Mouse (Mus musculus): Measurements from ENCODE around the gene Tmsb4x. TPM values are rescaled to one million over a fixed set of nuclear protein-coding genes. Genes with fewer than 3 reads are reported as not detected.

Tmsb4x gene
- polyA plus RNA-seq, 1 experiment = 827 TPM

DNA sequence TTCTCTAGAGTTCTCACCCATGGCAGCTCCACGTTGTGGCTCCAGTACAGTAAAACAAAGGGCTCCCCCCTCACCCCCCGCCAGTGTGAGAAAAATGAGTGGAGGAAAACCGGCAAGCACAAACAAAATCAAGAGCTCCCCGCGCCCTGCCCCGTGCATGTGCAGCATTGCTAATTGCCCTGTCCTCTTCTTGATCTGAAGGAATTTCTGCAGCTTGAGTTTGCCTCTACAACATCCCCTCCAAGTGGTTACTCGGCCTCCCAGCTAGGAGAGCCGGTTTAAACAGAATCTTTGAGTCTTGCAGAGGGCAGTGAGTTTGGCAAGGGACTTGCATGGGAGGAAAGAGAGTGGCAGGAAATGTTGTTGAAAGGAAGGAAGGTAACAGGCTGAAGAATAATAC, 3.6 kb upstream of the Tmsb4x start:
- H3K4me3 ChIP-seq (replicated peaks) = no peak overlapping the region
- no peaks in the 10 kb centered on the region for H3K9me3 ChIP-seq
- peaks cover 5% of the 10 kb centered on the region for H3K36me3 ChIP-seq (replicated peaks; ENCODE audit: low read length)
- TF ChIP-seq FLI1 (IDR thresholded peaks at IDR 0.05; ENCODE audit: low read length) = no peak
- no peak for TF ChIP-seq GATA1 (IDR thresholded peaks at IDR 0.05; ENCODE audit: borderline replicate concordance, low read length)
- peaks cover 5% of the 10 kb centered on the region for H3K27me3 ChIP-seq (replicated peaks)
- H3K4me1 ChIP-seq = peaks cover 29% of the 10 kb centered on the region

DNA sequence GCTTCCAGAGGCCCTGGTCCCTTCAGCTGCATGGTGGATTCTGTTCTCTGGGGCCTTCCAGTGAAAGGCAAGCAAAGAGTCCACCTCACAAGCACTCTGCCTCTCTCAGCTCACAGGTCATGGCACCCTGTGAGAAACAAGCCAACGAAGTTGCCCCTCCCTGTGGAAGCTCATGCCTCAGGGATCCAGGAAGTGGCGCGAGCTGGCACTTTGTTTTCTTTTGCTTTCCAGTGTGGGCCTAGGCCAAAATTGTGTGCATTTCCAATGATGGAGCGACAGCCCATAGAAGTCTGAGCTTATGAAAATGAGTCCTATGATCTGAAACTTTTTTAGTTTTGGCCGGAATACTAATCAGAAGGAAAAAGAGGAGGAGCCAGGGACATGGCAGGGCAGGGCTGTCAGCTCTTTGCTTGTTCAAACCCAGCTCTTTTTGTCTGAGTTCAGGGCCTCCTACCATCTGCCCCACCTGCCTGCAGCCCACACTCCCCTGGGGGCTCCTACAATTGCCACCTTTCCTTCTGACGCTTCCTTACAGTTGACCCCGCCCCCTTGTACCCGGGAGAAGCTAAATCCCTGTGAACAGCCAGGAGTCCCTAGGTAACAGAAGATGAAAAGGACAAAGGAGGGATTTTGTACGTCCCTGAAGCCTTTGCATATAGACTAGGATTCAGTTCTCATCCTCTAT, 2.9 kb upstream of the Tmsb4x start:
- H3K27me3 ChIP-seq (replicated peaks) = peaks cover 5% of the 10 kb centered on the region
- peak overlapping the region; percentile 46 for H3K4me3 ChIP-seq (replicated peaks)
- no peaks in the 10 kb centered on the region for H3K9me3 ChIP-seq
- peaks cover 10% of the 10 kb centered on the region for H3K36me3 ChIP-seq (replicated peaks; ENCODE audit: low read length)
- TF ChIP-seq GATA1 (IDR thresholded peaks at IDR 0.05; ENCODE audit: borderline replicate concordance, low read length) (no peak), FLI1 (IDR thresholded peaks at IDR 0.05; ENCODE audit: low read length) (no peak)
- peaks cover 29% of the 10 kb centered on the region for H3K4me1 ChIP-seq

DNA sequence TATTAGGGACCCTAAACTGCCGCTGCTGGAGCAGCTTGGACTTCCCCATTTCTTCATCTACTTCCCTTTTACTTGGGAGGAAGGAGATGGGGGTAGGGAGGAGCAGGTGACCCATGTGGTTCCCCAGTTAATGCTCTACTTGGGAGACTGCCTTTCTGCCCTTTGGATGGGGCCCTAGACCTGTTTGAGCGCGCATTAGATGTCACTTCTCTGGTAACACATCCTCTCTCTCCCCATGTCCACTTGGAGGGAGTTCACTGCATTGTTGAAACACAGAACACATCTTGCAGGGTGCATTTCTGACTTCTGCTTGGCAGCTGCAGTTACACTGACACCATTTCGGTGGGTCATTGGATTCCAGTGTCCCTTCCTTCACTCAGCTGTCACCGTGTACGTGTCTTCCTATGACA, 1.2 kb upstream of the Tmsb4x start:
- H3K4me1 ChIP-seq = peaks cover 33% of the 10 kb centered on the region
- no peaks in the 10 kb centered on the region for H3K9me3 ChIP-seq
- H3K36me3 ChIP-seq (replicated peaks; ENCODE audit: low read length) = peaks cover 16% of the 10 kb centered on the region
- no peak for TF ChIP-seq FLI1 (IDR thresholded peaks at IDR 0.05; ENCODE audit: low read length)
- no peak for TF ChIP-seq GATA1 (IDR thresholded peaks at IDR 0.05; ENCODE audit: borderline replicate concordance, low read length)
- peaks cover 5% of the 10 kb centered on the region for H3K27me3 ChIP-seq (replicated peaks)
- H3K4me3 ChIP-seq (replicated peaks) = peak overlapping the region; percentile 94

DNA sequence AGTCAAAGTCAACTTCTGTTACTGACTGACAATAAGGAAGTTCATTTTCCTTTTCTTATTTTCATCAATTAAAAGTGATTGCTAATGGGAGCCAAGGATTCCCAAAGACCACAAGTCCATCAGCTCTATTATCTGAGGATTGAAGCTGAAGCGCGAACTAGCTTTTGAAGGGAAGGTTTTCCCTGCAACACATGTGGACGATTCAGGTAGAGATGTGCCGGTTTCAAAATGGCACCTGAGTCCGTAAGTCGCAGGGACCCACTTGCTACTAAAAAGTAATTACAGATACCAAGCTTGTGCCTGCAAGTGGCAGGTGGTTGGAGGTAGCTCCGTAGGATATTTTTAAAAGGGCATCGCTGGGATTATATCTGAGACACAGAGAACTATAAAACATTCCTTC, 713 bp upstream of the Tmsb4x start:
- H3K27me3 ChIP-seq (replicated peaks) = peaks cover 5% of the 10 kb centered on the region
- H3K4me1 ChIP-seq = peaks cover 37% of the 10 kb centered on the region
- TF ChIP-seq FLI1 (IDR thresholded peaks at IDR 0.05; ENCODE audit: low read length) (no peak), GATA1 (IDR thresholded peaks at IDR 0.05; ENCODE audit: borderline replicate concordance, low read length) (no peak)
- no peaks in the 10 kb centered on the region for H3K9me3 ChIP-seq
- peaks cover 16% of the 10 kb centered on the region for H3K36me3 ChIP-seq (replicated peaks; ENCODE audit: low read length)
- peak overlapping the region; percentile 94 for H3K4me3 ChIP-seq (replicated peaks)

DNA sequence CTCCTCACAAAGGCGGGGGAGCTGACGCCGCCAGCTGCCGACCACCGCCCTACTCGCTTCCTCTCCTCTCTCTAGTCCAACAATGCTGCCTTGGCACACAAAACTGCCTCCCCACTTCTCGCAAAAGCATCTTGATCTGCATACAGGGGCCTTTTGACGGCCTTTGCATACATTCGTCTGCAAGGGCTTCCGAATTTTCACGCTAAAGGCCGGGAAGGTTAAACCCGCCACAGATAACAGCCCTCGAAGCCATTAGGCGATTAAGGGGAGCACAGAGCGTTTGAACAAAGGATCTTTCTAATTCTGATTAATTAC, 652 bp downstream of the Tmsb4x start:
- Histone ChIP-seq H3K36me3 (replicated peaks; ENCODE audit: low read length) (peaks cover 16% of the 10 kb centered on the region), H3K4me1 (peaks cover 50% of the 10 kb centered on the region), H3K9me3 (no peaks in the 10 kb centered on the region), H3K27me3 (replicated peaks) (peaks cover 5% of the 10 kb centered on the region), H3K4me3 (replicated peaks) (peak overlapping the region; percentile 94)
- TF ChIP-seq FLI1 (IDR thresholded peaks at IDR 0.05; ENCODE audit: low read length) (no peak), GATA1 (IDR thresholded peaks at IDR 0.05; ENCODE audit: borderline replicate concordance, low read length) (no peak)

DNA sequence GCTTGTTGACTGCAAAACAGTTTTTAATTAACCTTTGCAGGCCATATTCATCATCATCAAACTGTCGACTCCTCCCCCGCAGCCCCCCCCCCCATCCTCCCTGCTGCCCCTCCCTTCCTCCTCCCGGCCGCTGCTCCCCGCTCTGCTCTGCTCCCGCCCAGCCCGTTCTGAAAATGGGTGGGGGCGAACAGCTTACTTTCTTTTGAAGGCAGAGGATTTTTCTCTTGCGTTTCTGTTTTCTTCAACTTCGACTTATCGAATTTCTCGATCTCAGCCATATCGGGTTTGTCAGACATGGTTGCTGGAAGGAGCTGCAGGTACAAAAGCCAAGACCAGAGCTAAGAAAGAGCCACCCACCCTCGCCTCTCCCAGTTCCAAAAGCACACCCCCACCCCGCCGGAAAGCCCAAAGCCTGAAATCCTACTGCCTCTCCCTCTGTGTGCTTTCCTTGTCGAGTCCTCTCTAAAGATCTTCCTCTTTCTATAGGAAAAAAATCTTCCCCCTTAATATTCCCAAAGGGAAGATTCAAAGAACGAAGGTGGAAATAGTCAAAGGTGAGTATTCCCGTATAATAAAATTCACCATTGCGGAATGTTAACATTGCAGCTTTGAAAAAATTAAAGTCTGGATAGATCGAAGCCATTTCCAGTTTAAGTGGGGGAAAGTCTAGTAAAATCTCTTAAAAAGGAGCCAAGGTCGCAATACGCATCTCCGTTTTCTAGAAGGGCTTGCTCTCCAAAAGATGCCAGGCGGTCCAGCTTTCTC, 1.2 kb downstream of the Tmsb4x start:
- peaks cover 16% of the 10 kb centered on the region for H3K36me3 ChIP-seq (replicated peaks; ENCODE audit: low read length)
- H3K27me3 ChIP-seq (replicated peaks) = peaks cover 5% of the 10 kb centered on the region
- no peak for TF ChIP-seq FLI1 (IDR thresholded peaks at IDR 0.05; ENCODE audit: low read length)
- no peak for TF ChIP-seq GATA1 (IDR thresholded peaks at IDR 0.05; ENCODE audit: borderline replicate concordance, low read length)
- peak overlapping the region; percentile 94 for H3K4me3 ChIP-seq (replicated peaks)
- no peaks in the 10 kb centered on the region for H3K9me3 ChIP-seq
- peaks cover 50% of the 10 kb centered on the region for H3K4me1 ChIP-seq

DNA sequence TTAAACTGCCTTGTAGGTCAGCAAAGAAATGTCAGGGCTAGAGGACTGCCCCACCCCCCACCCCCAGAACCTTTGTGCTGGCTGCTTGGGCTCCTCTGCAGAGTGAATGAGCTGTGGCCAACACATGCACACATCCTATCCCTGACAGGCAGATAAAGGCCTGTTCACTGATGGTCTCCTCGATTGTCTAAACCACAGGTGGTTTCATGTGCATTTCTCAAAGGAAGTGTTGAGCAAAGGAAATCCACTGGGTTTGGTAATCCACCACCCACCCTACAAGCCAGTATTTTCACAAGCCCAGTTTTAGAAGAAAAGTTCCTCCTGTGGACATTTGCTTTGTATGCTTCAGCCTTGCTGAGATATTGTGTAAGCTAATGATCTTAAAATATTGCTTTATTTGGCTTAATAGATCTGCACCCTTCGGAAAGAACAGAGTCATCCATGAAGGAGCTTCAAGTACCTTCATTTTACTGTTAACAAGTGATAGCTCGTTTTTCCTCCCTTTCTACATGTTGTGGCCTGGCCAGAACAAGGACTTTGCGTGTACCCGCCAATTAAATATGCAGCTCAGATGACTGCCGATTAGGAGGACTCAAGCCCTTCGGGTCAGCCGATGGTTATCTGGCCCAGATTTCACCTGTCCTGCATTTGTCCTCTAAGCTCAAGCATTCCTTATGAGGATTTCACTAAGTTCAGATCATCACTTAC, 3.1 kb downstream of the Tmsb4x start:
- TF ChIP-seq GATA1 (IDR thresholded peaks at IDR 0.05; ENCODE audit: borderline replicate concordance, low read length) (no peak), FLI1 (IDR thresholded peaks at IDR 0.05; ENCODE audit: low read length) (no peak)
- Histone ChIP-seq H3K27me3 (replicated peaks) (peaks cover 5% of the 10 kb centered on the region), H3K36me3 (replicated peaks; ENCODE audit: low read length) (peaks cover 16% of the 10 kb centered on the region), H3K9me3 (no peaks in the 10 kb centered on the region), H3K4me3 (replicated peaks) (peak overlapping the region; percentile 94), H3K4me1 (peaks cover 48% of the 10 kb centered on the region)

DNA sequence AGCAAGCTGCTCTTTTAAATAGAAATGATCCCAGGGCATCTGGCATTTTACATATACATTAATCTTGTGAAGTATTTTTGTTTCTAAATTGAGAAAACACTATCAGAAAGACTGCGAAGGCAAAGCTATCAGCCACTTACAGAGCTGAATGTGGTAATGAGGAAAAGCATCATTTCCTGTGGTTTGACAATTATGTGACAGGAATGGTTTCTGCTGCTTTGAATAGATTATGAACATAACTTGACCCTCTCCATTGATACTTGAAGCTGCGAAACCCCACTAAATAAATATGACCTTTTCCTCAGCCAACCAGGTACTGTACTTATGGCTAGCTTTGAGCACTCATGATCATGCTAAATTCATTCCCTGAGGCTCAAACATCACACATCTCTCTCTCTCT, 7.8 kb downstream of the Tmsb4x start:
- no peaks in the 10 kb centered on the region for H3K27me3 ChIP-seq (replicated peaks)
- no peaks in the 10 kb centered on the region for H3K9me3 ChIP-seq
- H3K4me3 ChIP-seq (replicated peaks) = peak overlapping the region; percentile 83
- H3K4me1 ChIP-seq = peaks cover 62% of the 10 kb centered on the region
- peak; percentile 60; the same call in 1 of the 2 replicates for TF ChIP-seq FLI1 (IDR thresholded peaks at IDR 0.05; ENCODE audit: low read length)
- no peak; the same call in 2 of the 3 replicates for TF ChIP-seq GATA1 (IDR thresholded peaks at IDR 0.05; ENCODE audit: borderline replicate concordance, low read length)
- H3K36me3 ChIP-seq (replicated peaks; ENCODE audit: low read length) = peaks cover 2% of the 10 kb centered on the region

DNA sequence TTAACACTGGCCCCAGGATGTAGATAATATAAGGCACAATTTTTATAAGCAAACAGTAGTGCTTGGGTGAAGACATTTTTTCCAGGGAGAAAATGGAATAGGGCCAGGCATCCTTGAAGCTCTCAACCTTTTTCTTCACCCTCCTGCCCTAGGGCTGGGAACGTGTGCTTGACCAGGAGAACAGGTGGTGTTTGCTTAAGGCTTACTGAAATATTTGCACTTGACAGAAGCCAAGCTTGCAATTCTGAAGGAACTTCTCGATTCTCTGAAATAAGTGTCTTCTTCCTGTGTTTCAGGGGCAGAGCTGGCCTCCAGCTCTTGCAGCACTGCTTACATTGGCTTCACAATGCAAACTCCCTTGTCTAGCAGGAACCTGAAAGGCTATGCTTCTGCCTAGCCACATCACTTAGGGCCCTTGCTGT, 13.9 kb downstream of the Tmsb4x start:
- Histone ChIP-seq H3K4me1 (peaks cover 31% of the 10 kb centered on the region), H3K36me3 (replicated peaks; ENCODE audit: low read length) (peaks cover 1% of the 10 kb centered on the region), H3K27me3 (replicated peaks) (peaks cover 2% of the 10 kb centered on the region), H3K9me3 (peaks cover 9% of the 10 kb centered on the region), H3K4me3 (replicated peaks) (no peak overlapping the region)
- TF ChIP-seq GATA1 (IDR thresholded peaks at IDR 0.05; ENCODE audit: borderline replicate concordance, low read length) = no peak
- no peak for TF ChIP-seq FLI1 (IDR thresholded peaks at IDR 0.05; ENCODE audit: low read length)

DNA sequence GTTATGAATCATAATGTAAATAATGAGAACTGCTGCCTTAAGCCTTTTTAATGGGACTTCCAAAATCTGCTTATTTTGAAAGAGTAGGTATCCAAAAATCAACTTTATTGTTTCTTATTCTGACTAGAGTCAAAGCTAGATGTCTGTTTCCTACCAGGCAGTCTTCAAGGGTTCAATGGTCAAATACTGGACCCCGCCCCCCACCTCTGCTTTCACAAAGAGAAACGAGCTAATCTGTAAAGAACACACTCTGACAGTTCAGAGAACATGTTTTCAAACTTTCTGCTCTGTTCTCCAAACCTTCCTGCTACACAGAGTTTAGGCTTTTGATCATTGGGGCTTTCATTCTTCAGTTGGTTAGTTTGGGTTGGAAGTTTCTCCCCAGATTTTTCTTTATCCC, 22.8 kb downstream of the Tmsb4x start:
- TF ChIP-seq GATA1 (IDR thresholded peaks at IDR 0.05; ENCODE audit: borderline replicate concordance, low read length) (no peak), FLI1 (IDR thresholded peaks at IDR 0.05; ENCODE audit: low read length) (no peak)
- Histone ChIP-seq H3K4me3 (replicated peaks) (no peak overlapping the region), H3K36me3 (replicated peaks; ENCODE audit: low read length) (no peaks in the 10 kb centered on the region), H3K27me3 (replicated peaks) (no peaks in the 10 kb centered on the region), H3K4me1 (peaks cover 4% of the 10 kb centered on the region; the same call in 1 of the 2 replicates), H3K9me3 (no peaks in the 10 kb centered on the region)
